Comparison of ENCODE assay signal across 22 mouse cellular contexts in genomic region chr10:126452057-126452622, GRCm38 (mm10).
DNase-seq lines count a peak whose midpoint lies in the region; ATAC-seq and TF ChIP-seq lines count a peak whose summit lies in the region.
"Had no signal": no experiment of that assay in that cellular context is flagged by ENCODE, and none has a peak within 500 bp of the region (broad histone marks: within the 10 kb centered on the region; RNA-seq: fewer than 3 reads in every experiment).

No protein-coding gene starts in this region.

- 0 out of 2 replicates have a peak overlapping the region, but pooled peaks have one; percentile 68 for H3K27ac ChIP-seq in lung, embryonic 15.5 days
- no peak overlapping the region for H3K27ac ChIP-seq in lung, postnatal 0 days (ENCODE audit: low read length)
- H3K27ac ChIP-seq in stomach, embryonic 16.5 days (ENCODE audit: low read length): peak overlapping the region; percentile 4; the same call in 1 of the 2 replicates
- H3K27ac ChIP-seq in stomach, postnatal 0 days (replicated peaks): no peak overlapping the region
- H3K27ac ChIP-seq: embryonic facial prominence, embryonic 12.5 days had no signal

- H3K27me3 ChIP-seq in lung, embryonic 15.5 days: no peaks in the 10 kb centered on the region
- no peaks in the 10 kb centered on the region for H3K27me3 ChIP-seq in lung, postnatal 0 days (replicated peaks; ENCODE audit: insufficient read depth, low read length)
- H3K27me3 ChIP-seq in stomach, embryonic 16.5 days (ENCODE audit: control insufficient read depth, insufficient read depth, low read length): no peaks in the 10 kb centered on the region
- no peaks in the 10 kb centered on the region for H3K27me3 ChIP-seq in stomach, postnatal 0 days (ENCODE audit: control insufficient read depth, insufficient read depth, low read length)
- H3K27me3 ChIP-seq: embryonic facial prominence, embryonic 12.5 days; embryonic facial prominence, embryonic 15.5 days had no signal

- no peak for TF ChIP-seq CTCF in lung, postnatal 0 days (IDR thresholded peaks at IDR 0.05)
- TF ChIP-seq CTCF in stomach, postnatal 0 days (IDR thresholded peaks at IDR 0.05; ENCODE audit: low read depth): no peak

- no peak overlapping the region for H3K4me2 ChIP-seq in lung, embryonic 15.5 days
- no peak overlapping the region for H3K4me2 ChIP-seq in lung, postnatal 0 days (replicated peaks; ENCODE audit: low read depth, low read length)
- H3K4me2 ChIP-seq in stomach, embryonic 16.5 days (ENCODE audit: low read depth, low read length): no peak overlapping the region
- no peak overlapping the region for H3K4me2 ChIP-seq in stomach, postnatal 0 days (replicated peaks; ENCODE audit: low read depth)
- H3K4me2 ChIP-seq: embryonic facial prominence, embryonic 12.5 days; embryonic facial prominence, embryonic 15.5 days had no signal

- no peak for TF ChIP-seq EP300 in lung, postnatal 0 days (IDR thresholded peaks at IDR 0.05)
- no peak for TF ChIP-seq EP300 in stomach, postnatal 0 days (optimal IDR thresholded peaks at IDR 0.05)

- DNase-seq in lung, postnatal 25 days (ENCODE audit: low spot score): no peak
- DNase-seq in lung, postnatal 0 days (ENCODE audit: low spot score): peak; percentile 72
- no peak for DNase-seq in lung, postnatal 10 days
- no peak for DNase-seq in stomach, postnatal 0 days (ENCODE audit: low spot score)
- peak; percentile 72 for DNase-seq in gonadal fat pad, adult 2 months (ENCODE audit: low read depth)
- DNase-seq in left cerebral cortex, adult 11 months (ENCODE audit: low spot score): no peak
- DNase-seq: adrenal gland, adult 2 months; adrenal gland, postnatal 10 days; adrenal gland, postnatal 25 days; cerebellum, adult 11 months; cerebellum, adult 18-20 months; cerebellum, adult 8-10 months; cerebellum, adult 9-11 months; cerebellum, postnatal 14 days; cerebellum, postnatal 36 days had no signal

- no peak overlapping the region for H3K9ac ChIP-seq in lung, embryonic 15.5 days
- no peak overlapping the region for H3K9ac ChIP-seq in lung, postnatal 0 days (replicated peaks; ENCODE audit: low read depth)
- H3K9ac ChIP-seq in stomach, embryonic 16.5 days (ENCODE audit: low read length): no peak overlapping the region
- no peak overlapping the region for H3K9ac ChIP-seq in stomach, postnatal 0 days (ENCODE audit: low read length)
- H3K9ac ChIP-seq: embryonic facial prominence, embryonic 12.5 days; embryonic facial prominence, embryonic 15.5 days had no signal

- WGBS in lung, embryonic 15.5 days: 80% methylated on average over 10 of the region's 10 CpGs
- 74% methylated on average over 10 of the region's 10 CpGs for WGBS in lung, postnatal 0 days
- WGBS in stomach, embryonic 16.5 days: 79% methylated on average over 10 of the region's 10 CpGs
- 74% methylated on average over 10 of the region's 10 CpGs for WGBS in stomach, postnatal 0 days

- no peaks in the 10 kb centered on the region for H3K9me3 ChIP-seq in lung, embryonic 15.5 days
- H3K9me3 ChIP-seq in lung, postnatal 0 days (ENCODE audit: low read length): no peaks in the 10 kb centered on the region
- H3K9me3 ChIP-seq in stomach, embryonic 16.5 days (replicated peaks; ENCODE audit: control insufficient read depth, low read length): no peaks in the 10 kb centered on the region
- H3K9me3 ChIP-seq in stomach, postnatal 0 days (ENCODE audit: control insufficient read depth, low read length): no peaks in the 10 kb centered on the region
- H3K9me3 ChIP-seq: embryonic facial prominence, embryonic 15.5 days had no signal

- no peak for ATAC-seq in lung, embryonic 15.5 days (ENCODE audit: borderline replicate concordance, extremely low read depth, low FRiP score, low TSS enrichment)
- ATAC-seq in lung, postnatal 0 days: peak; percentile 59
- ATAC-seq in stomach, embryonic 16.5 days (ENCODE audit: insufficient read depth, low FRiP score): no peak
- no peak; the same call in 1 of the 2 replicates for ATAC-seq in stomach, postnatal 0 days (ENCODE audit: low FRiP score, low TSS enrichment)
- ATAC-seq: forebrain, embryonic 14.5 days; forebrain, embryonic 16.5 days had no signal

- no peaks in the 10 kb centered on the region for H3K4me1 ChIP-seq in lung, embryonic 15.5 days
- H3K4me1 ChIP-seq in lung, postnatal 0 days (ENCODE audit: insufficient read depth, low read depth, low read length): no peaks in the 10 kb centered on the region
- H3K4me1 ChIP-seq in stomach, embryonic 16.5 days (ENCODE audit: control insufficient read depth, insufficient read depth, low read length): no peaks in the 10 kb centered on the region
- H3K4me1 ChIP-seq in stomach, postnatal 0 days (replicated peaks; ENCODE audit: control insufficient read depth, insufficient read depth): no peaks in the 10 kb centered on the region
- H3K4me1 ChIP-seq: embryonic facial prominence, embryonic 12.5 days; embryonic facial prominence, embryonic 15.5 days had no signal

- H3K4me3 ChIP-seq in lung, embryonic 15.5 days: no peak overlapping the region
- no peak overlapping the region for H3K4me3 ChIP-seq in lung, postnatal 0 days (ENCODE audit: low read depth, low read length)
- no peak overlapping the region for H3K4me3 ChIP-seq in stomach, embryonic 16.5 days (replicated peaks; ENCODE audit: low read length)
- H3K4me3 ChIP-seq in stomach, postnatal 0 days (ENCODE audit: low read depth, low read length): no peak overlapping the region
- H3K4me3 ChIP-seq: embryonic facial prominence, embryonic 12.5 days; embryonic facial prominence, embryonic 15.5 days; erythroblast, embryonic 14.5 days had no signal

- H3K36me3 ChIP-seq in lung, embryonic 15.5 days: no peaks in the 10 kb centered on the region
- H3K36me3 ChIP-seq in lung, postnatal 0 days (ENCODE audit: insufficient read depth, low read length): no peaks in the 10 kb centered on the region
- H3K36me3 ChIP-seq in stomach, embryonic 16.5 days (ENCODE audit: control insufficient read depth, insufficient read depth, low read length): no peaks in the 10 kb centered on the region
- H3K36me3 ChIP-seq in stomach, postnatal 0 days (ENCODE audit: control insufficient read depth, insufficient read depth, low read length): no peaks in the 10 kb centered on the region
- H3K36me3 ChIP-seq: embryonic facial prominence, embryonic 12.5 days; embryonic facial prominence, embryonic 15.5 days had no signal

Comparison
In these comparisons a context has a peak if more than half of its experiments do, and no peak if none do; other contexts are left out.
1. H3K27ac ChIP-seq: peak in lung, embryonic 15.5 days (single experiment) and stomach, embryonic 16.5 days (single experiment); none in lung, postnatal 0 days (single experiment) and stomach, postnatal 0 days (single experiment).
2. DNase-seq: peak in lung, postnatal 0 days (single experiment) and gonadal fat pad, adult 2 months (single experiment); none in lung, postnatal 25 days (single experiment), lung, postnatal 10 days (single experiment), stomach, postnatal 0 days (single experiment) and left cerebral cortex, adult 11 months (single experiment).